Mouse (Mus musculus) embryonic facial prominence, embryonic 14.5 days (tissue): ENCODE results near the gene Olfr1344. TPM values are rescaled to one million over a fixed set of nuclear protein-coding genes. Genes with fewer than 3 reads are reported as not detected.

Source experiments
- ATAC-seq: fragments of 200-750 bp; cut with Nextera tagmentation; 2 replicates; pipeline ENCODE4 v1.8.0; 2017; ENCODE audit warnings: low read depth, moderate number of reproducible peaks, moderate TSS enrichment
- DNase-seq: peaks from one replicate; pipeline ENCODE4 v3.0.0-alpha.2; 2015; ENCODE audit warnings: low spot score
- H3K27ac ChIP-seq: fragments of 300-500 bp; sonication (generic); replicated peaks from 2 replicates; pipeline ENCODE4 v1.5.1; 2014; ENCODE audit warnings: low read depth, mild to moderate bottlenecking, low read length, moderate library complexity
- H3K27me3 ChIP-seq: fragments of 300-500 bp; sonication (generic); replicated peaks from 2 replicates; pipeline ENCODE4 v1.6.1; 2014; ENCODE audit warnings: low read length; ENCODE audit not compliant: control insufficient read depth, insufficient read depth
- H3K36me3 ChIP-seq: fragments of 300-500 bp; sonication (generic); 2 replicates; pipeline ENCODE4 v1.6.1; 2014; ENCODE audit warnings: low read length, mixed read lengths; ENCODE audit not compliant: control insufficient read depth, insufficient read depth
- H3K4me1 ChIP-seq: fragments of 300-500 bp; sonication (generic); 2 replicates; pipeline ENCODE4 v1.6.1; 2014; ENCODE audit warnings: antibody characterized with exemption, low read length; ENCODE audit not compliant: control insufficient read depth, insufficient read depth
- H3K4me2 ChIP-seq: fragments of 300-500 bp; sonication (generic); 2 replicates; pipeline ENCODE4 v1.6.1; 2014; ENCODE audit warnings: low read depth, mild to moderate bottlenecking, low read length, moderate library complexity, mixed read lengths
- H3K4me3 ChIP-seq: fragments of 300-500 bp; sonication (generic); 2 replicates; pipeline ENCODE4 v1.5.1; 2014; ENCODE audit warnings: low read depth, mild to moderate bottlenecking, low read length
- H3K9ac ChIP-seq: fragments of 300-500 bp; sonication (generic); 2 replicates; pipeline ENCODE4 v1.6.1; 2014; ENCODE audit warnings: low read depth, mild to moderate bottlenecking, low read length, moderate library complexity, mixed read lengths
- H3K9me3 ChIP-seq: fragments of 300-500 bp; sonication (generic); 2 replicates; pipeline ENCODE4 v1.6.1; 2016; ENCODE audit warnings: low read length; ENCODE audit not compliant: control insufficient read depth
- WGBS: fragments of 180-500 bp; shearing (Covaris S2); extraction: QIAGEN DNeasy Blood & Tissue Kit; methylation state at CpG from one replicate; pipeline ENCODE4 v1.1.7; 2014; 5-methylcytosine and 5-hydroxymethylcytosine counted together
- polyA plus RNA-seq: library from polyadenylated mRNA; unstranded; fragments of >200 nt; fragmentation: Nextera tagmentation; extraction: Ambion mirVana; gene quantifications from 2 replicates; pipeline ENCODE4 v1.2.1, GENCODE M21; 2014

Gene Olfr1344
- not detected in 2 replicates for polyA plus RNA-seq

DNA sequence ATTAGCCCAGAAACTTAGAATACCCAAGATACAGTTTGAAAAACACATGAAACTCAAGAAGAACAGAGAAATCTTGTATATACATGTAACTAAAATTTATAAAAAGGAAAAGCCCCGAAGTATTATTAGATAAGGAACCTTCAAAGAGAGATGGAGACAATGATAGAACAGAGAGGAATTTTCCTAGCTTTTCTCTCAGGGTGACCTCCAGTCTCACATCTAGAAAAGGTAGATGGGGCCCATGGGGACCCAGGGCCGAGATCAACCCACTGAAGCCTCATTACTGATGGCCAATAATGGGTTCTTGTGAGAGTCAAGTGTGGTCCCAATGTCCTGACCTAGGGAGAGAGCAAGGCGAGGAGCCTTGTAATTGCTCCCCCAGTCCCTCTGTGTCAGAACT lies at the start of gene Olfr1344:
Olfr1344 (plus strand) TSS at position 301 of the 400 bp plus-strand sequence.
- DNase-seq (no peak), ATAC-seq (no peak)
- no peaks in the 10 kb centered on the region for H3K36me3 ChIP-seq
- no peak within 1 kb of the TSS for H3K4me3 ChIP-seq
- H3K4me1 ChIP-seq, result no peaks in the 10 kb centered on the region
- no peak within 1 kb of the TSS for H3K27ac ChIP-seq
- no peak within 1 kb of the TSS for H3K9ac ChIP-seq
- H3K4me2 ChIP-seq, result no peak within 1 kb of the TSS
- no peaks in the 10 kb centered on the region for H3K9me3 ChIP-seq
- WGBS, result 74% methylated on average over 3 of the region's 3 CpGs
- H3K27me3 ChIP-seq, result no peaks in the 10 kb centered on the region

DNA sequence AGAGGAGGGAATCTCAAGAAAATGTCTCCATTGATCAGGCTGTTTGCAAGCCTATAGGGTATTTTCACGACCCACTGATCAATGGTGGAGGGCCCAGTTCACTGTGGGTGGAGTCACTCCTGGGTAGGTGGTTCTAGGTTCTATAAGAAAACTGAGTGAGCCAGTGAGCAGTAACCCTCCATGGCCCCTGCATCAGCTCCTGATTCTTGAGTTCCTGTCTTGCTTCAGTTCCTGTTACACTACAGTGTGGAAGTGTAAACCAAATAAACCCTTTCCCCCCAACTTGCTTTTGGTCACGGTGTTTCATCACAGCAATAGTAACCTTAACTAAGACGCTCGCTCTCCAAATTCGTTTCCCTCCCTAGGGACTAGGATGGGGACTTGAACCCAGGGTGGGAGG lies 49.5 kb upstream of the Olfr1344 start:
- ATAC-seq (no peak), DNase-seq (no peak)
- H3K9me3 ChIP-seq, result no peaks in the 10 kb centered on the region
- no peak overlapping the region for H3K4me3 ChIP-seq
- H3K4me1 ChIP-seq, result no peaks in the 10 kb centered on the region
- H3K4me2 ChIP-seq, result no peak overlapping the region
- H3K36me3 ChIP-seq, result peaks cover 42% of the 10 kb centered on the region
- H3K9ac ChIP-seq, result no peak overlapping the region
- no peaks in the 10 kb centered on the region for H3K27me3 ChIP-seq
- no peak overlapping the region for H3K27ac ChIP-seq
- WGBS, result 83% methylated on average over 5 of the region's 5 CpGs

- 73% methylated on average over 5 of the region's 5 CpGs for WGBS
- no peak for DNase-seq
- no peak for ATAC-seq
- no peak overlapping the region for H3K4me3 ChIP-seq
- H3K9ac ChIP-seq, result no peak overlapping the region
- peaks cover 47% of the 10 kb centered on the region for H3K36me3 ChIP-seq
- no peak overlapping the region for H3K27ac ChIP-seq
- H3K4me2 ChIP-seq, result no peak overlapping the region
- H3K9me3 ChIP-seq, result no peaks in the 10 kb centered on the region
- no peaks in the 10 kb centered on the region for H3K4me1 ChIP-seq
- no peaks in the 10 kb centered on the region for H3K27me3 ChIP-seq
Measured at GRCm38 (mm10) chr7:6389449-6389848, 49.0 kb upstream of the Olfr1344 start.

- no peaks in the 10 kb centered on the region for H3K4me1 ChIP-seq
- peak; percentile 75 for DNase-seq
- H3K4me2 ChIP-seq, result peak within 1 kb of the TSS; percentile 62
- H3K27me3 ChIP-seq, result no peaks in the 10 kb centered on the region
- no peak within 1 kb of the TSS for H3K27ac ChIP-seq
- H3K9me3 ChIP-seq, result no peaks in the 10 kb centered on the region
- peak; percentile 76; the same call in 1 of the 2 replicates for ATAC-seq
- H3K9ac ChIP-seq, result peak within 1 kb of the TSS; percentile 60
- H3K36me3 ChIP-seq, result peaks cover 25% of the 10 kb centered on the region
- peak within 1 kb of the TSS; percentile 49 for H3K4me3 ChIP-seq
- WGBS, result 24% methylated on average over 25 of the region's 25 CpGs
Measured at GRCm38 (mm10) chr7:6397996-6398975, 40.2 kb upstream of the Olfr1344 start, which contains the start of gene Smim17. Gene Smim17 (plus strand): TSS chr7:6398715.

DNA sequence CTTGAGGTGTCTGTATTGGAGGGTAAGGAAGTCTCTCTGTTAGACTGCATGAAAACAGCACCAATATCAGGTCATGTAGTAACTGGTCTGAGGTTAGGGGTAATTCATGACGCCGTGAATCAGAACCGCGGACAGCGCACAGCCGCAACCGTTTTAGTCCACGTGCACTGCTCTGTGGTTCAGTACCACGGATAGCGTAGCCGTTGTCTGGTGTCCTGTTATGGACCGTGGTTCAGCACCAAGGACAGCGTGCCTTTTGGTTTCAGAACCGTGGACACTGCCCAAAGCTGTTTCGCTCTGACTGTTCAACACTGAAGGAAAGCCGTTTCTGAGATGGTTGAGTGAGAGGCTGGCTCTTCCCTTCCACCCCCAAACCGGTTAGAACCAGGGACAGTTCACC lies 28.4 kb upstream of the Olfr1344 start, which contains the start of gene Gm20715:
Gm20715 (plus strand) TSS at position 235 of the 400 bp plus-strand sequence.
- H3K9me3 ChIP-seq, result no peaks in the 10 kb centered on the region
- H3K4me3 ChIP-seq, result no peak within 1 kb of the TSS
- under 1% methylated on average over 17 of the region's 17 CpGs for WGBS
- no peaks in the 10 kb centered on the region for H3K27me3 ChIP-seq
- no peak within 1 kb of the TSS for H3K27ac ChIP-seq
- H3K9ac ChIP-seq, result no peak within 1 kb of the TSS
- H3K4me1 ChIP-seq, result no peaks in the 10 kb centered on the region
- no peaks in the 10 kb centered on the region for H3K36me3 ChIP-seq
- DNase-seq (peak; percentile 97), ATAC-seq (peak; percentile 97)
- H3K4me2 ChIP-seq, result no peak within 1 kb of the TSS

DNA sequence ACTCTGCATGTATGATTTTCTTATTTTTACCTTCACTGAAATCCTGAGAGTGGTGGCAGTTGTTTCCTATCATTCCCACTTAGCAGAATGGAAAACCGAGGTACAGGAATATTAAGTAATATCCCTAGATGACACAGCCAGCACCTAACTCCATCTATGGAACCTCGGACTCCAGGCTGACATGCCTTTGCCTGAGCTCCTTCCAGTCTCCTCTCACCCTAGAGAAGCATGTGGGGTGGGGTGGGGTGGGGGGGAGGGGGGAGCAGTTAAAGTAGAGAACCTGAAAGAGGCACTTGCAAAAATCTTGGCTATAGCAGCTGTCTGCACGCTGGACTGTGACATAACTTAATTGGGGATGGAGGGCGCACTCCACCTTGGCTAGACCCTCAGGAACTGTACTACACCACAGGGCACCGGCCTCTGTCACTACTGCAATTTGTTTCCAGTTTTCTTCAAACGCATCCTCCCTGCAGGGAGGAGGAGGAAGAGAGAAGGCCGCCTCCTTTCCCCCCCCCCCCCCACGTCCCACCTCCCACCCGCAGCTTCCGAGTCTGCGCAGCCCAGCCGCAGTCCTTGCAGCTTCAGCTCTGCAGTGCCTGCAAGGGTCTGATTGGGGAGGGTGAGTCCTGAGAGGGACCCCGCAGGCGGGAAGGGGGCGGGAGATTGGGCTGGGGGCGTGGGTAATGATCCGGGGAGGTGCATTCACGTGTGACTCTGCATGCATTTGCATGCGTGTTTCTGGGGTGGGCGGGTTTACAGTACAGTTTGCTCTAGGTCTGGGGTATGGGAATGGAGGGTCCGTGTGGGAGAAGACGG lies 23.7 kb upstream of the Olfr1344 start:
- no peak overlapping the region for H3K4me3 ChIP-seq
- peak; percentile 65; the same call in 1 of the 2 replicates for ATAC-seq
- no peak for DNase-seq
- H3K9ac ChIP-seq, result no peak overlapping the region
- no peaks in the 10 kb centered on the region for H3K9me3 ChIP-seq
- no peaks in the 10 kb centered on the region for H3K4me1 ChIP-seq
- no peak overlapping the region for H3K27ac ChIP-seq
- 5% methylated on average over 18 of the region's 22 CpGs for WGBS
- no peaks in the 10 kb centered on the region for H3K27me3 ChIP-seq
- H3K36me3 ChIP-seq, result no peaks in the 10 kb centered on the region
- no peak overlapping the region for H3K4me2 ChIP-seq

- Histone ChIP-seq H3K27ac (no peak overlapping the region), H3K9me3 (no peaks in the 10 kb centered on the region), H3K36me3 (no peaks in the 10 kb centered on the region), H3K4me1 (no peaks in the 10 kb centered on the region), H3K9ac (no peak overlapping the region), H3K4me3 (no peak overlapping the region), H3K27me3 (no peaks in the 10 kb centered on the region), H3K4me2 (no peak overlapping the region)
- DNase-seq, result no peak
- no peak for ATAC-seq
- WGBS, result 15% methylated on average over 8 of the region's 8 CpGs
Measured at GRCm38 (mm10) chr7:6415442-6415787, 23.1 kb upstream of the Olfr1344 start.

DNA sequence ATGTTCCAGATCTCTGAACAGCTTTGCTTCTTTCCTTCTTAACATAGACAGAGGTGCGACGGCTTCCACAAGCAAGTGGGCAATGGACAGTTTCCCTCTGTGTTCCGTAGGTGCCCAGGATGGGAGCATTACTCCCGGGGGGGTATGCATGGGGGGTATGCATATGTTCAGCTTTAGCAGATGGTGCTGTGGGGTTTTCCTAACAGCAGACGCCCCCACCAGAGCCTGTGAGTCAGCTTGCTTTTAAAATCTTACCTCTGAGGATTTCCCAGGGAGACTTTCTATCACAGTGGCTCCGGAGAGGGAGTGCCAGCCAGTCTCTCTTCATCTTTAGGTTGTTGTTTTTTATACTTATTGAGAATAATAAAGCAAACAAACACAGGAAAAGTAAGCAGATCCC lies 18.6 kb upstream of the Olfr1344 start:
- Histone ChIP-seq H3K4me1 (no peaks in the 10 kb centered on the region), H3K36me3 (no peaks in the 10 kb centered on the region), H3K9ac (no peak overlapping the region), H3K4me2 (no peak overlapping the region), H3K9me3 (no peaks in the 10 kb centered on the region), H3K27me3 (no peaks in the 10 kb centered on the region), H3K4me3 (no peak overlapping the region), H3K27ac (no peak overlapping the region)
- ATAC-seq, result no peak
- 81% methylated on average over 6 of the region's 6 CpGs for WGBS
- no peak for DNase-seq
